8 mouse cellular contexts compared by ENCODE assay signal in genomic region chr2:3712369-3713042, GRCm38 (mm10).
A peak's percentile ranks its signal among the peaks of the same experiment; 100 is the strongest.
DNase-seq lines count a peak whose midpoint lies in the region; ATAC-seq and TF ChIP-seq lines count a peak whose summit lies in the region.

No protein-coding gene starts in this region.

- TF ChIP-seq RAD21 in MEL (IDR thresholded peaks at IDR 0.05; ENCODE audit: low read depth, low read length) = no peak

- ATAC-seq in liver, embryonic 15.5 days (ENCODE audit: insufficient read depth) = no peak

- no peak overlapping the region for H3K4me3 ChIP-seq in kidney, adult 2 months (ENCODE audit: insufficient read depth, low read depth, low read length)
- H3K4me3 ChIP-seq in MEL (ENCODE audit: control insufficient read depth in 1 of 2, insufficient read depth in 1 of 2, low read depth in 2 of 2, low read length in 2 of 2) = peak overlapping the region; percentile 83 to 95
- peak overlapping the region; percentile 9; the same call in 1 of the 2 replicates for H3K4me3 ChIP-seq in embryonic fibroblast, embryonic 13.5 days (ENCODE audit: insufficient read depth, low read length)
- peak overlapping the region; percentile 70; the same call in 1 of the 2 replicates for H3K4me3 ChIP-seq in liver, embryonic 15.5 days (replicated peaks)

- H3K27me3 ChIP-seq in kidney, adult 2 months (replicated peaks; ENCODE audit: control insufficient read depth, insufficient read depth, low read length) = no peaks in the 10 kb centered on the region
- H3K27me3 ChIP-seq in MEL (ENCODE audit: control insufficient read depth in 1 of 2, insufficient read depth in 2 of 2, low read length in 2 of 2) = no peaks in the 10 kb centered on the region
- peaks cover 7% of the 10 kb centered on the region for H3K27me3 ChIP-seq in liver, embryonic 15.5 days

- TF ChIP-seq EP300 in MEL (IDR thresholded peaks at IDR 0.05; ENCODE audit: low read depth in 1 of 2, low read length in 2 of 2) = no peak

- H3K36me3 ChIP-seq in kidney, adult 2 months (ENCODE audit: control insufficient read depth, insufficient read depth, low read length) = no peaks in the 10 kb centered on the region
- H3K36me3 ChIP-seq in MEL (ENCODE audit: control insufficient read depth in 1 of 2, insufficient read depth in 2 of 2, low read length in 2 of 2) = peaks cover 0 to 12% of the 10 kb centered on the region in 2 experiments; a peak in 2 of 4 replicates
- H3K36me3 ChIP-seq in liver, embryonic 15.5 days (replicated peaks) = no peaks in the 10 kb centered on the region

- H3K4me1 ChIP-seq in kidney, adult 2 months (ENCODE audit: control insufficient read depth, insufficient read depth, low read length) = peaks cover 16% of the 10 kb centered on the region; the same call in 1 of the 2 replicates
- H3K4me1 ChIP-seq in MEL (ENCODE audit: control insufficient read depth in 1 of 2, insufficient read depth in 2 of 2, low read length in 2 of 2) = peaks cover 8 to 11% of the 10 kb centered on the region in 2 experiments
- peaks cover 19% of the 10 kb centered on the region for H3K4me1 ChIP-seq in embryonic fibroblast, embryonic 13.5 days (ENCODE audit: control insufficient read depth, insufficient read depth, low read length)
- H3K4me1 ChIP-seq in liver, embryonic 15.5 days (replicated peaks) = peaks cover 39% of the 10 kb centered on the region

- no peaks in the 10 kb centered on the region for H3K9me3 ChIP-seq in MEL (replicated peaks; ENCODE audit: insufficient read depth, low read length)
- no peaks in the 10 kb centered on the region for H3K9me3 ChIP-seq in liver, embryonic 15.5 days (replicated peaks)

- peak overlapping the region; percentile 85 for H3K27ac ChIP-seq in kidney, adult 2 months (ENCODE audit: insufficient read depth, low read depth, low read length)
- peak overlapping the region; percentile 87 for H3K27ac ChIP-seq in MEL (ENCODE audit: control insufficient read depth, low read depth, low read length)
- H3K27ac ChIP-seq in embryonic fibroblast, embryonic 13.5 days (ENCODE audit: insufficient read depth, low read length) = peak overlapping the region; percentile 84
- peak overlapping the region; percentile 51; the same call in 1 of the 2 replicates for H3K27ac ChIP-seq in liver, embryonic 15.5 days (replicated peaks)

- peaks cover 14% of the 10 kb centered on the region for H3K79me2 ChIP-seq in MEL (ENCODE audit: control insufficient read depth, insufficient read depth, low read length, poor library complexity)

- H3K4me2 ChIP-seq in liver, embryonic 15.5 days = peak overlapping the region; percentile 98

- WGBS in kidney, adult 2 months = 15% methylated on average over 3 of the region's 3 CpGs
- 61% methylated on average over 3 of the region's 3 CpGs for WGBS in liver, embryonic 15.5 days (ENCODE audit: insufficient replicate concordance)

- no peak for TF ChIP-seq POLR2A in kidney, adult 2 months (IDR thresholded peaks at IDR 0.05; ENCODE audit: low read depth, low read length)
- no peak for TF ChIP-seq POLR2A in MEL (IDR thresholded peaks at IDR 0.05; ENCODE audit: control insufficient read depth in 1 of 2, insufficient read depth in 1 of 2, low read depth in 1 of 2, low read length in 2 of 2, poor library complexity in 1 of 2)
- TF ChIP-seq POLR2A in embryonic fibroblast, embryonic 13.5 days (IDR thresholded peaks at IDR 0.05; ENCODE audit: low read depth, low read length) = no peak

- peak; percentile 43 for DNase-seq in kidney, adult 2 months
- DNase-seq in kidney, adult 18-20 months = no peak
- no peak for DNase-seq in MEL (ENCODE audit: low read depth, low spot score)
- DNase-seq in thymus, postnatal 0 days (ENCODE audit: low spot score) = no peak
- no peak for DNase-seq in spleen, adult 18-20 months
- DNase-seq in heart, postnatal 14 days = no peak

- no peak for TF ChIP-seq CTCF in kidney, adult 2 months (conservative IDR thresholded peaks at IDR 0.05; ENCODE audit: insufficient read depth, insufficient read length, low read depth, low read length)
- TF ChIP-seq CTCF in MEL (IDR thresholded peaks at IDR 0.05 in 2 of 3, conservative IDR thresholded peaks at IDR 0.05 in 1 of 3; ENCODE audit: control insufficient read depth in 1 of 3, insufficient read depth in 1 of 3, low read depth in 2 of 3, low read length in 3 of 3, poor library complexity in 1 of 3, severe bottlenecking in 1 of 3) = no peak
- no peak for TF ChIP-seq CTCF in embryonic fibroblast, embryonic 13.5 days (IDR thresholded peaks at IDR 0.05; ENCODE audit: borderline replicate concordance, insufficient read depth, low read length)

- intact Hi-C loops in heart, postnatal 14 days (cut with DNase I) = loop anchor here (5.0 kb wide), 1 partner anchor 55 kb away; no protein-coding TSS in a partner anchor

- H3K9ac ChIP-seq in MEL (ENCODE audit: control insufficient read depth, low read depth, low read length, poor library complexity, severe bottlenecking) = peak overlapping the region; percentile 79
- no peak overlapping the region for H3K9ac ChIP-seq in liver, embryonic 15.5 days

TF ChIP-seq in MEL, 35 proteins besides CTCF, POLR2A, EP300 and RAD21:
- peak; percentile 58; the same call in 1 of the 2 replicates for TF ChIP-seq ZNF384 (IDR thresholded peaks at IDR 0.05; ENCODE audit: low read depth, low read length)
- 0 out of 2 replicates have a peak, but pooled peaks have one; percentile 7 for TF ChIP-seq ETS1 (IDR thresholded peaks at IDR 0.05; ENCODE audit: low read depth, low read length)
- no peak for TF ChIP-seq USF1 (IDR thresholded peaks at IDR 0.05; ENCODE audit: low read depth, low read length)
- TF ChIP-seq SIN3A (IDR thresholded peaks at IDR 0.05; ENCODE audit: low read length) = peak; percentile 25; the same call in 1 of the 2 replicates
